Mouse (Mus musculus) left cerebral cortex, postnatal 14 days (tissue): Measurements from ENCODE around the gene 2210408I21Rik. TPM values are rescaled to one million over a fixed set of nuclear protein-coding genes. Genes with fewer than 3 reads are reported as not detected.

Experiments used
- total RNA-seq, 2 experiments: library from RNA; stranded (reverse); gene quantifications; 2 replicates each; pipeline ENCODE4 v1.2.3; 2021

2210408I21Rik gene
- total RNA-seq, 2 experiments from 2014 or later = 23.0 to 25.7 TPM

Other genes starting within 250 kb of the 2210408I21Rik start
- gene Slf1, start 67 bp upstream of the 2210408I21Rik start, total RNA-seq = 10 to 100 TPM; 21.3 to 24.0 TPM